Mouse (Mus musculus) common myeloid progenitor, adult 5-6 weeks (primary cell): ENCODE measurements at regions not wholly inside any gene's neighbourhood (a gene's known extent, or its start where the extent isn't known, plus 50 kb on each side); places are given as distances from the start of the nearest gene placed in this dataset.

ENCODE experiments used
- ATAC-seq: replicated peaks from 2 replicates; pipeline ENCODE4 v1.8.0; 2016; ENCODE audit warnings: low read depth, mild to moderate bottlenecking, moderate TSS enrichment, inconsistent platforms; ENCODE audit not compliant: poor library complexity, severe bottlenecking

GRCm38 (mm10) chr1:94582526-94582925 is 530.2 kb upstream of the Pdcd1 start:
- peak; percentile 23 for ATAC-seq

GRCm38 (mm10) chr1:94581650-94582405 is 529.5 kb upstream of the Pdcd1 start:
- ATAC-seq, result peak; percentile 95

GRCm38 (mm10) chr1:94532773-94533541 is 480.6 kb upstream of the Pdcd1 start:
- ATAC-seq, result peak; percentile 50; the same call in 1 of the 2 replicates

- ATAC-seq, result no peak
These were observed 451.7 kb upstream of the Pdcd1 start for GRCm38 (mm10) chr1:94504080-94504520.

GRCm38 (mm10) chr1:94503379-94504079 is 451.2 kb upstream of the Pdcd1 start:
- ATAC-seq, result no peak

- ATAC-seq, result no peak
These were observed 449.9 kb upstream of the Pdcd1 start for GRCm38 (mm10) chr1:94502066-94502861.

GRCm38 (mm10) chr1:94496992-94497391 is 444.6 kb upstream of the Pdcd1 start:
- peak; percentile 65 for ATAC-seq

- ATAC-seq, result no peak
These were observed 444.0 kb upstream of the Pdcd1 start for GRCm38 (mm10) chr1:94496341-94496740.

- peak; percentile 99 for ATAC-seq
These were observed 434.7 kb upstream of the Pdcd1 start for GRCm38 (mm10) chr1:94487062-94487461.

GRCm38 (mm10) chr1:94469834-94470233 is 417.5 kb upstream of the Pdcd1 start:
- peak; percentile 100 for ATAC-seq

- no peak for ATAC-seq
These were observed 371.4 kb upstream of the Pdcd1 start for GRCm38 (mm10) chr1:94423731-94424130.

GRCm38 (mm10) chr1:94413043-94413442 is 360.7 kb upstream of the Pdcd1 start:
- ATAC-seq, result no peak

GRCm38 (mm10) chr1:94366606-94367005 is 314.3 kb upstream of the Pdcd1 start:
- ATAC-seq, result no peak

GRCm38 (mm10) chr1:94356996-94357395 is 304.6 kb upstream of the Pdcd1 start:
- no peak for ATAC-seq

GRCm38 (mm10) chr1:94355873-94356272 is 303.5 kb upstream of the Pdcd1 start:
- no peak for ATAC-seq

GRCm38 (mm10) chr1:94342576-94342975 is 290.2 kb upstream of the Pdcd1 start:
- no peak for ATAC-seq

- no peak for ATAC-seq
These were observed 288.9 kb upstream of the Pdcd1 start for GRCm38 (mm10) chr1:94341237-94341636.

- peak; percentile 68 for ATAC-seq
These were observed 265.7 kb upstream of the Pdcd1 start for GRCm38 (mm10) chr1:94318029-94318428.

- no peak for ATAC-seq
These were observed 246.0 kb upstream of the Pdcd1 start for GRCm38 (mm10) chr1:94298395-94298794.

- ATAC-seq, result no peak
These were observed 220.2 kb upstream of the Pdcd1 start for GRCm38 (mm10) chr1:94272569-94272968.
